Mouse (Mus musculus) olfactory bulb, adult 2 months (tissue): ENCODE results near the gene Zfp444.

Experiments used
- CTCF ChIP-seq: fragments of 200-500 bp; IDR thresholded peaks from 2 replicates; pipeline ENCODE4 v1.5.1; 2012; ENCODE audit warnings: low read depth, mild to moderate bottlenecking, low read length, moderate library complexity; ENCODE audit not compliant: insufficient read depth
- POLR2A ChIP-seq: fragments of 200-500 bp; IDR thresholded peaks from 2 replicates; pipeline ENCODE4 v1.6.1; 2012; ENCODE audit warnings: mild to moderate bottlenecking, low read depth, low read length, moderate library complexity; ENCODE audit not compliant: insufficient read depth

DNA sequence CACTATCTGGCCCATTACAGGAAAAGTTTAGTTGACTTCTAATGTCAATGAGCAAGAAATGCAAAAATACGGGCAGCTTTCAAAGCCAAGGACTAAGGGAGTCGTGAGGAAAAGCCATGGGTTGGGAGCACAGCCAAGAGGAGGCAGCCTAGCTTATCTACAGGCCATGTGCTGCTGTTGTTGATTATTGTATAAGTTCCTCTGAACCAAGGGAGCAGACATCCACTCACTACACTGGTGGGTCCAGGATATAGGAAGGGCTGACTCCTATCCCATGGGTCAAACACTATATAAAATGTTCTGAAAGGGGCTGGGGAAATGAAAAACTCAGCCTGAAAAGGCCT lies 25.1 kb upstream of the Zfp444 start:
- TF ChIP-seq POLR2A = no peak
- TF ChIP-seq CTCF = no peak
